Mouse (Mus musculus) erythroblast, embryonic 14.5 days (primary cell): ENCODE results near the gene Knstrn. TPM values are rescaled to one million over a fixed set of nuclear protein-coding genes. Genes with fewer than 3 reads are reported as not detected.

Source experiments
- H3K27me3 ChIP-seq: 2 replicates; pipeline ENCODE4 v1.6.1; 2012; ENCODE audit warnings: inconsistent platforms; ENCODE audit not compliant: control insufficient read depth
- H3K36me3 ChIP-seq: 2 replicates; pipeline ENCODE4 v1.6.1; 2012; ENCODE audit warnings: mild to moderate bottlenecking, inconsistent platforms; ENCODE audit not compliant: control insufficient read depth
- H3K4me1 ChIP-seq: 2 replicates; pipeline ENCODE4 v1.6.1; 2012; ENCODE audit warnings: inconsistent platforms; ENCODE audit not compliant: control insufficient read depth
- H3K4me3 ChIP-seq: replicated peaks from 2 replicates; pipeline ENCODE3; 2012; ENCODE audit warnings: moderate library complexity, mild to moderate bottlenecking, inconsistent platforms
- H3K9me3 ChIP-seq: 2 replicates; pipeline ENCODE4 v1.6.1; 2012; ENCODE audit warnings: low read length, inconsistent platforms, mixed read lengths; ENCODE audit not compliant: control insufficient read depth
- GATA1 ChIP-seq: IDR thresholded peaks from 2 replicates; pipeline ENCODE4 v1.6.1; 2012; ENCODE audit warnings: low read length, inconsistent platforms, mixed read lengths
- TAL1 ChIP-seq: IDR thresholded peaks from 3 replicates; pipeline ENCODE4 v1.6.1; 2012; ENCODE audit warnings: low read length, inconsistent platforms, mixed read lengths
- polyA plus RNA-seq: library from polyadenylated mRNA; stranded (reverse); fragments of >175 nt; gene quantifications from 2 replicates; pipeline ENCODE4 v1.2.3, GENCODE M21; 2012

Gene Knstrn
- polyA plus RNA-seq, 1 experiment, result 32.4 TPM

GRCm38 (mm10) chr2:118873018-118873417 lies 59.2 kb downstream of the Knstrn start:
- H3K4me3 ChIP-seq, result no peak overlapping the region
- peaks cover 51% of the 10 kb centered on the region for H3K36me3 ChIP-seq
- no peaks in the 10 kb centered on the region for H3K9me3 ChIP-seq
- H3K4me1 ChIP-seq, result peaks cover 2% of the 10 kb centered on the region; the same call in 1 of the 2 replicates
- TF ChIP-seq TAL1 (no peak), GATA1 (no peak)
- H3K27me3 ChIP-seq, result no peaks in the 10 kb centered on the region

- Histone ChIP-seq H3K4me3 (no peak overlapping the region), H3K4me1 (peaks cover 2% of the 10 kb centered on the region; the same call in 1 of the 2 replicates), H3K9me3 (no peaks in the 10 kb centered on the region), H3K36me3 (peaks cover 52% of the 10 kb centered on the region), H3K27me3 (no peaks in the 10 kb centered on the region)
- TF ChIP-seq TAL1 (no peak), GATA1 (no peak)
Observed at GRCm38 (mm10) chr2:118873890-118874430, 60.2 kb downstream of the Knstrn start.

- Histone ChIP-seq H3K9me3 (no peaks in the 10 kb centered on the region), H3K27me3 (no peaks in the 10 kb centered on the region), H3K36me3 (peaks cover 42% of the 10 kb centered on the region), H3K4me1 (peaks cover 2% of the 10 kb centered on the region; the same call in 1 of the 2 replicates), H3K4me3 (no peak overlapping the region)
- TF ChIP-seq GATA1 (no peak), TAL1 (no peak)
Observed at GRCm38 (mm10) chr2:118875316-118875715, 61.5 kb downstream of the Knstrn start.

- H3K4me1 ChIP-seq, result peaks cover 2% of the 10 kb centered on the region
Observed at GRCm38 (mm10) chr2:118876453-118876852, 62.6 kb downstream of the Knstrn start.

GRCm38 (mm10) chr2:118881019-118881418 lies 67.2 kb downstream of the Knstrn start:
- H3K9me3 ChIP-seq, result no peaks in the 10 kb centered on the region
- TF ChIP-seq TAL1 (no peak), GATA1 (no peak)

More at GRCm38 (mm10) chr2:118876453-118876852, 62.6 kb downstream of the Knstrn start:
- Histone ChIP-seq H3K36me3 (peaks cover 33% of the 10 kb centered on the region), H3K27me3 (no peaks in the 10 kb centered on the region), H3K4me3 (no peak overlapping the region), H3K9me3 (no peaks in the 10 kb centered on the region)
- no peak for TF ChIP-seq TAL1
- no peak for TF ChIP-seq GATA1

GRCm38 (mm10) chr2:118881956-118882355 lies 68.2 kb downstream of the Knstrn start:
- TF ChIP-seq TAL1 (no peak), GATA1 (no peak)
- H3K36me3 ChIP-seq, result peaks cover 10% of the 10 kb centered on the region
- peaks cover 42% of the 10 kb centered on the region for H3K4me1 ChIP-seq
- no peaks in the 10 kb centered on the region for H3K27me3 ChIP-seq
- H3K9me3 ChIP-seq, result no peaks in the 10 kb centered on the region
- no peak overlapping the region for H3K4me3 ChIP-seq

More at GRCm38 (mm10) chr2:118881019-118881418, 67.2 kb downstream of the Knstrn start:
- H3K4me1 ChIP-seq, result peaks cover 33% of the 10 kb centered on the region
- H3K36me3 ChIP-seq, result peaks cover 16% of the 10 kb centered on the region
- H3K4me3 ChIP-seq, result no peak overlapping the region
- no peaks in the 10 kb centered on the region for H3K27me3 ChIP-seq

- Histone ChIP-seq H3K9me3 (no peaks in the 10 kb centered on the region), H3K4me1 (peaks cover 51% of the 10 kb centered on the region), H3K36me3 (peaks cover under 1% of the 10 kb centered on the region; the same call in 1 of the 2 replicates), H3K4me3 (peak overlapping the region; percentile 63), H3K27me3 (no peaks in the 10 kb centered on the region)
- TF ChIP-seq TAL1 (no peak), GATA1 (no peak)
Observed at GRCm38 (mm10) chr2:118882840-118883679, 69.3 kb downstream of the Knstrn start.

- H3K36me3 ChIP-seq, result no peaks in the 10 kb centered on the region; the same call in 1 of the 2 replicates
- no peak for TF ChIP-seq TAL1
- no peak for TF ChIP-seq GATA1
- H3K4me1 ChIP-seq, result peaks cover 69% of the 10 kb centered on the region
- peaks cover 8% of the 10 kb centered on the region for H3K27me3 ChIP-seq
- peak overlapping the region; percentile 65 for H3K4me3 ChIP-seq
- no peaks in the 10 kb centered on the region for H3K9me3 ChIP-seq
Observed at GRCm38 (mm10) chr2:118887440-118887839, 73.6 kb downstream of the Knstrn start.

GRCm38 (mm10) chr2:118887845-118888548 lies 74.2 kb downstream of the Knstrn start:
- Histone ChIP-seq H3K4me3 (peak overlapping the region; percentile 65), H3K36me3 (no peaks in the 10 kb centered on the region; the same call in 1 of the 2 replicates), H3K9me3 (no peaks in the 10 kb centered on the region), H3K4me1 (peaks cover 65% of the 10 kb centered on the region), H3K27me3 (peaks cover 14% of the 10 kb centered on the region)
- TF ChIP-seq TAL1 (peak; percentile 74), GATA1 (no peak)
